In the genomic region with DNA sequence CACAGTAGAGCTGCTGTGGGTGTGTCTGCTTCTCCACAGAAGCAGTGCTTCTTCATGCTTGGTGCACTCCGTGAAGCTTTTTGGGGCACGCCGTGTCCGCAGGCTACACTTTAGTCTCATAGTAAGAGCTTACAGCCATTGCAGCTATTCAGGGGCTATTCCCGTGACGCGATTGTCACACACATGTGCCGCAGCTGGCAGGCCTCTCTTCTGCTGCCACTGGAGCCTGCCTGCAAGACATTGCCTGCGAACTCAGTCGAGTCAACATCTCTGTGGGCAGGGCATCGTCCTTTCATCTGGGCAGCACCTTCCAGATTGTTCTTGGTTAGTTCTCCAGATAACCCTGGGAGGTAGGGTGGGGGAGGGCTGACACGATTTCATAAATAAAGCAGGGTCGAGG, we compare ENCODE assay signal across 16 mouse cellular contexts. TPM values are rescaled to one million over a fixed set of nuclear protein-coding genes. Genes with fewer than 3 reads are reported as not detected.
A peak's percentile ranks its signal among the peaks of the same experiment; 100 is the strongest.
DNase-seq lines count a peak whose midpoint lies in the region; ATAC-seq and TF ChIP-seq lines count a peak whose summit lies in the region.
"Had no signal": no experiment of that assay in that cellular context is flagged by ENCODE, and none has a peak within 500 bp of the region (broad histone marks: within the 10 kb centered on the region; RNA-seq: fewer than 3 reads in every experiment).

No protein-coding gene starts in this region.

- peaks cover 34% of the 10 kb centered on the region for H3K36me3 ChIP-seq in embryonic facial prominence, embryonic 12.5 days
- H3K36me3 ChIP-seq in embryonic facial prominence, embryonic 10.5 days (replicated peaks): peaks cover 51% of the 10 kb centered on the region
- H3K36me3 ChIP-seq in kidney, embryonic 15.5 days: peaks cover 38% of the 10 kb centered on the region
- H3K36me3 ChIP-seq in kidney, embryonic 16.5 days (ENCODE audit: insufficient read depth, low read length): peaks cover 27% of the 10 kb centered on the region
- H3K36me3 ChIP-seq in embryonic facial prominence, embryonic 13.5 days: peaks cover 36% of the 10 kb centered on the region
- H3K36me3 ChIP-seq in limb, embryonic 13.5 days: peaks cover 39% of the 10 kb centered on the region
- H3K36me3 ChIP-seq in intestine, postnatal 0 days (ENCODE audit: control insufficient read depth, insufficient read depth): peaks cover 21% of the 10 kb centered on the region

- WGBS in embryonic facial prominence, embryonic 12.5 days: 79% methylated on average over 13 of the region's 13 CpGs
- 90% methylated on average over 13 of the region's 13 CpGs for WGBS in embryonic facial prominence, embryonic 10.5 days
- WGBS in kidney, embryonic 15.5 days: 84% methylated on average over 13 of the region's 13 CpGs
- 82% methylated on average over 13 of the region's 13 CpGs for WGBS in kidney, embryonic 16.5 days
- WGBS in embryonic facial prominence, embryonic 13.5 days: 63% methylated on average over 13 of the region's 13 CpGs
- WGBS in limb, embryonic 13.5 days: 66% methylated on average over 13 of the region's 13 CpGs
- WGBS in intestine, postnatal 0 days: 78% methylated on average over 13 of the region's 13 CpGs

- H3K4me3 ChIP-seq in embryonic facial prominence, embryonic 12.5 days: 0 out of 2 replicates have a peak overlapping the region, but pooled peaks have one; percentile 9
- H3K4me3 ChIP-seq in embryonic facial prominence, embryonic 10.5 days: no peak overlapping the region
- H3K4me3 ChIP-seq in kidney, embryonic 15.5 days (replicated peaks): no peak overlapping the region
- no peak overlapping the region for H3K4me3 ChIP-seq in kidney, embryonic 16.5 days (ENCODE audit: low read length)
- H3K4me3 ChIP-seq in embryonic facial prominence, embryonic 13.5 days: peak overlapping the region; percentile 75
- H3K4me3 ChIP-seq in limb, embryonic 13.5 days: peak overlapping the region; percentile 100
- no peak overlapping the region for H3K4me3 ChIP-seq in gastrocnemius, adult 2 months
- H3K4me3 ChIP-seq in intestine, postnatal 0 days (ENCODE audit: low read depth, low read length): no peak overlapping the region
- H3K4me3 ChIP-seq: liver, embryonic 12.5 days had no signal

- no peak for DNase-seq in embryonic facial prominence, embryonic 10.5 days (ENCODE audit: low spot score)
- no peak for DNase-seq in gastrocnemius, adult 2 months
- DNase-seq: adrenal gland, adult 8-10 months; cerebellum, adult 11-12 months; cerebellum, postnatal 25 days; gastrocnemius, postnatal 14 days; kidney, adult 8-10 months had no signal

- peaks cover 64% of the 10 kb centered on the region for H3K4me1 ChIP-seq in embryonic facial prominence, embryonic 12.5 days
- peaks cover 72% of the 10 kb centered on the region for H3K4me1 ChIP-seq in embryonic facial prominence, embryonic 10.5 days
- peaks cover 65% of the 10 kb centered on the region for H3K4me1 ChIP-seq in kidney, embryonic 15.5 days
- H3K4me1 ChIP-seq in kidney, embryonic 16.5 days (ENCODE audit: insufficient read depth, low read length): peaks cover 35% of the 10 kb centered on the region
- H3K4me1 ChIP-seq in embryonic facial prominence, embryonic 13.5 days: peaks cover 68% of the 10 kb centered on the region
- H3K4me1 ChIP-seq in limb, embryonic 13.5 days: peaks cover 73% of the 10 kb centered on the region
- H3K4me1 ChIP-seq in intestine, postnatal 0 days (replicated peaks; ENCODE audit: control insufficient read depth, insufficient read depth, low read length): 0 out of 2 replicates have a peak, but pooled peaks cover 2% of the 10 kb centered on the region

- H3K4me2 ChIP-seq in embryonic facial prominence, embryonic 12.5 days (replicated peaks): peak overlapping the region; percentile 94
- no peak overlapping the region for H3K4me2 ChIP-seq in kidney, embryonic 15.5 days
- no peak overlapping the region for H3K4me2 ChIP-seq in kidney, embryonic 16.5 days (replicated peaks; ENCODE audit: low read depth, low read length)
- H3K4me2 ChIP-seq in embryonic facial prominence, embryonic 13.5 days: peak overlapping the region; percentile 83
- H3K4me2 ChIP-seq in limb, embryonic 13.5 days (replicated peaks): peak overlapping the region; percentile 88
- no peak overlapping the region for H3K4me2 ChIP-seq in intestine, postnatal 0 days (replicated peaks; ENCODE audit: low read depth)
- H3K4me2 ChIP-seq: liver, embryonic 12.5 days had no signal

- ATAC-seq in embryonic facial prominence, embryonic 12.5 days (ENCODE audit: insufficient number of reproducible peaks, insufficient read depth, low FRiP score, low TSS enrichment): no peak
- ATAC-seq in kidney, embryonic 15.5 days (replicated peaks; ENCODE audit: low FRiP score): no peak
- no peak for ATAC-seq in kidney, embryonic 16.5 days (ENCODE audit: low FRiP score, low TSS enrichment)
- no peak for ATAC-seq in embryonic facial prominence, embryonic 13.5 days (ENCODE audit: insufficient number of reproducible peaks, insufficient read depth, low FRiP score, low TSS enrichment, low read depth)
- ATAC-seq in limb, embryonic 13.5 days (ENCODE audit: low FRiP score, low read depth): no peak
- no peak for ATAC-seq in intestine, postnatal 0 days
- ATAC-seq: hindbrain, postnatal 0 days; liver, embryonic 12.5 days; midbrain, embryonic 16.5 days had no signal

- TF ChIP-seq CTCF in gastrocnemius, adult 2 months (IDR thresholded peaks at IDR 0.05): no peak
- TF ChIP-seq CTCF in intestine, postnatal 0 days (IDR thresholded peaks at IDR 0.05; ENCODE audit: low read depth): no peak

- H3K9ac ChIP-seq in embryonic facial prominence, embryonic 12.5 days: no peak overlapping the region
- no peak overlapping the region for H3K9ac ChIP-seq in kidney, embryonic 15.5 days
- no peak overlapping the region for H3K9ac ChIP-seq in kidney, embryonic 16.5 days (replicated peaks; ENCODE audit: low read length)
- peak overlapping the region; percentile 96 for H3K9ac ChIP-seq in embryonic facial prominence, embryonic 13.5 days
- H3K9ac ChIP-seq in limb, embryonic 13.5 days: peak overlapping the region; percentile 43; the same call in 1 of the 2 replicates
- no peak overlapping the region for H3K9ac ChIP-seq in intestine, postnatal 0 days (ENCODE audit: low read depth, low read length)
- H3K9ac ChIP-seq: liver, embryonic 12.5 days had no signal

- no peaks in the 10 kb centered on the region for H3K27me3 ChIP-seq in embryonic facial prominence, embryonic 12.5 days
- H3K27me3 ChIP-seq in embryonic facial prominence, embryonic 10.5 days (replicated peaks; ENCODE audit: low read depth, poor library complexity, severe bottlenecking): no peaks in the 10 kb centered on the region
- H3K27me3 ChIP-seq in kidney, embryonic 15.5 days: no peaks in the 10 kb centered on the region
- no peaks in the 10 kb centered on the region for H3K27me3 ChIP-seq in kidney, embryonic 16.5 days (ENCODE audit: insufficient read depth, low read length)
- no peaks in the 10 kb centered on the region for H3K27me3 ChIP-seq in embryonic facial prominence, embryonic 13.5 days
- no peaks in the 10 kb centered on the region for H3K27me3 ChIP-seq in limb, embryonic 13.5 days
- H3K27me3 ChIP-seq in intestine, postnatal 0 days (replicated peaks; ENCODE audit: control insufficient read depth, insufficient read depth, low read length): no peaks in the 10 kb centered on the region

- H3K9me3 ChIP-seq in embryonic facial prominence, embryonic 12.5 days: no peaks in the 10 kb centered on the region
- H3K9me3 ChIP-seq in embryonic facial prominence, embryonic 10.5 days: peaks cover 4% of the 10 kb centered on the region
- H3K9me3 ChIP-seq in kidney, embryonic 15.5 days (replicated peaks): no peaks in the 10 kb centered on the region
- H3K9me3 ChIP-seq in kidney, embryonic 16.5 days (ENCODE audit: low read length): no peaks in the 10 kb centered on the region
- no peaks in the 10 kb centered on the region for H3K9me3 ChIP-seq in embryonic facial prominence, embryonic 13.5 days
- H3K9me3 ChIP-seq in limb, embryonic 13.5 days: peaks cover 8% of the 10 kb centered on the region; the same call in 1 of the 2 replicates
- H3K9me3 ChIP-seq in intestine, postnatal 0 days (ENCODE audit: control insufficient read depth): no peaks in the 10 kb centered on the region
- H3K9me3 ChIP-seq: liver, embryonic 12.5 days had no signal

- H3K27ac ChIP-seq in embryonic facial prominence, embryonic 12.5 days: peak overlapping the region; percentile 82
- no peak overlapping the region for H3K27ac ChIP-seq in embryonic facial prominence, embryonic 10.5 days (replicated peaks)
- 0 out of 2 replicates have a peak overlapping the region, but pooled peaks have one; percentile 22 for H3K27ac ChIP-seq in kidney, embryonic 15.5 days
- no peak overlapping the region for H3K27ac ChIP-seq in kidney, embryonic 16.5 days (ENCODE audit: low read length)
- peak overlapping the region; percentile 91 for H3K27ac ChIP-seq in embryonic facial prominence, embryonic 13.5 days
- H3K27ac ChIP-seq in limb, embryonic 13.5 days: peak overlapping the region; percentile 88; the same call in 1 of the 2 replicates
- no peak overlapping the region for H3K27ac ChIP-seq in gastrocnemius, adult 2 months
- H3K27ac ChIP-seq in intestine, postnatal 0 days (ENCODE audit: low read depth, low read length): no peak overlapping the region
- H3K27ac ChIP-seq: hindbrain, postnatal 0 days; liver, embryonic 12.5 days had no signal

- intact Hi-C loops in gastrocnemius, adult 2 months (cut with DNase I): loop anchor here (5.0 kb wide), 4 partner anchors 48 to 132 kb away; a partner anchor contains a TSS

RNA-seq across cellular contexts. Expression of a gene that starts 4.7 kb away (rescaled TPM):
- 134 and 140 TPM in 2 replicates for polyA plus RNA-seq in embryonic facial prominence, embryonic 12.5 days (2016; fragmentation: Nextera tagmentation; extraction: Ambion mirVana)
- 46.3 and 58.0 TPM in 2 replicates for polyA plus RNA-seq in embryonic facial prominence, embryonic 10.5 days (2016; fragmentation: Nextera tagmentation; extraction: Ambion mirVana)
- 60.3 and 63.1 TPM in 2 replicates for polyA plus RNA-seq in kidney, embryonic 15.5 days (2015; fragmentation: Nextera tagmentation; extraction: Ambion mirVana)
- polyA plus RNA-seq in kidney, embryonic 16.5 days (2015; fragmentation: Nextera tagmentation; extraction: Ambion mirVana): 75.1 and 78.0 TPM in 2 replicates
- polyA plus RNA-seq in embryonic facial prominence, embryonic 13.5 days (2015; fragmentation: Nextera tagmentation; extraction: Ambion mirVana): 148 and 177 TPM in 2 replicates
- 147 and 149 TPM in 2 replicates for polyA plus RNA-seq in limb, embryonic 13.5 days (2015; fragmentation: Nextera tagmentation; extraction: Ambion mirVana)
- total RNA-seq in gastrocnemius, adult 2 months (2021): 1 to 10 TPM; 2.0 to 5.4 TPM
- 15.9 and 19.4 TPM in 2 replicates for polyA plus RNA-seq in intestine, postnatal 0 days (2015; fragmentation: Nextera tagmentation; extraction: Ambion mirVana)

Comparison
In these comparisons a context has a peak if more than half of its experiments do, and no peak if none do; other contexts are left out.
1. H3K27ac ChIP-seq: peak in embryonic facial prominence, embryonic 12.5 days (single experiment), kidney, embryonic 15.5 days (single experiment), embryonic facial prominence, embryonic 13.5 days (single experiment) and limb, embryonic 13.5 days (single experiment); none in embryonic facial prominence, embryonic 10.5 days (single experiment), kidney, embryonic 16.5 days (single experiment), gastrocnemius, adult 2 months (single experiment) and intestine, postnatal 0 days (single experiment).
2. H3K4me3 ChIP-seq: peak in embryonic facial prominence, embryonic 12.5 days (single experiment), embryonic facial prominence, embryonic 13.5 days (single experiment) and limb, embryonic 13.5 days (single experiment); none in embryonic facial prominence, embryonic 10.5 days (single experiment), kidney, embryonic 15.5 days (single experiment), kidney, embryonic 16.5 days (single experiment), gastrocnemius, adult 2 months (single experiment) and intestine, postnatal 0 days (single experiment).
3. H3K9ac ChIP-seq: peak in embryonic facial prominence, embryonic 13.5 days (single experiment) and limb, embryonic 13.5 days (single experiment); none in embryonic facial prominence, embryonic 12.5 days (single experiment), kidney, embryonic 15.5 days (single experiment), kidney, embryonic 16.5 days (single experiment) and intestine, postnatal 0 days (single experiment).
4. H3K4me2 ChIP-seq: peak in embryonic facial prominence, embryonic 12.5 days (single experiment), embryonic facial prominence, embryonic 13.5 days (single experiment) and limb, embryonic 13.5 days (single experiment); none in kidney, embryonic 15.5 days (single experiment), kidney, embryonic 16.5 days (single experiment) and intestine, postnatal 0 days (single experiment).